Mouse (Mus musculus) brown adipose tissue, adult 24 weeks (tissue): Measurements from ENCODE around the gene Lias. TPM values are rescaled to one million over a fixed set of nuclear protein-coding genes. Genes with fewer than 3 reads are reported as not detected.

Experiments
- H3K27ac ChIP-seq: fragments of 200-500 bp; replicated peaks from 2 replicates; pipeline ENCODE4 v1.5.1; 2012; ENCODE audit warnings: low read depth, mild to moderate bottlenecking, low read length
- H3K4me1 ChIP-seq: fragments of 200-500 bp; 2 replicates; pipeline ENCODE4 v1.6.1; 2012; ENCODE audit warnings: low read length, mixed read lengths; ENCODE audit not compliant: control insufficient read depth, insufficient read depth, insufficient read length
- H3K4me3 ChIP-seq: fragments of 200-500 bp; 2 replicates; pipeline ENCODE4 v1.5.1; 2012; ENCODE audit warnings: low read depth, mild to moderate bottlenecking, low read length, moderate library complexity; ENCODE audit not compliant: insufficient read depth
- polyA plus RNA-seq: library from polyadenylated mRNA; stranded (reverse); fragments of >200 nt; gene quantifications from 2 replicates; pipeline ENCODE4 v1.2.4, GENCODE M21; 2012; ENCODE audit not compliant: missing spikeins, insufficient read depth, insufficient read length

Gene Lias
- 95.3 and 105 TPM in 2 replicates for polyA plus RNA-seq

DNA sequence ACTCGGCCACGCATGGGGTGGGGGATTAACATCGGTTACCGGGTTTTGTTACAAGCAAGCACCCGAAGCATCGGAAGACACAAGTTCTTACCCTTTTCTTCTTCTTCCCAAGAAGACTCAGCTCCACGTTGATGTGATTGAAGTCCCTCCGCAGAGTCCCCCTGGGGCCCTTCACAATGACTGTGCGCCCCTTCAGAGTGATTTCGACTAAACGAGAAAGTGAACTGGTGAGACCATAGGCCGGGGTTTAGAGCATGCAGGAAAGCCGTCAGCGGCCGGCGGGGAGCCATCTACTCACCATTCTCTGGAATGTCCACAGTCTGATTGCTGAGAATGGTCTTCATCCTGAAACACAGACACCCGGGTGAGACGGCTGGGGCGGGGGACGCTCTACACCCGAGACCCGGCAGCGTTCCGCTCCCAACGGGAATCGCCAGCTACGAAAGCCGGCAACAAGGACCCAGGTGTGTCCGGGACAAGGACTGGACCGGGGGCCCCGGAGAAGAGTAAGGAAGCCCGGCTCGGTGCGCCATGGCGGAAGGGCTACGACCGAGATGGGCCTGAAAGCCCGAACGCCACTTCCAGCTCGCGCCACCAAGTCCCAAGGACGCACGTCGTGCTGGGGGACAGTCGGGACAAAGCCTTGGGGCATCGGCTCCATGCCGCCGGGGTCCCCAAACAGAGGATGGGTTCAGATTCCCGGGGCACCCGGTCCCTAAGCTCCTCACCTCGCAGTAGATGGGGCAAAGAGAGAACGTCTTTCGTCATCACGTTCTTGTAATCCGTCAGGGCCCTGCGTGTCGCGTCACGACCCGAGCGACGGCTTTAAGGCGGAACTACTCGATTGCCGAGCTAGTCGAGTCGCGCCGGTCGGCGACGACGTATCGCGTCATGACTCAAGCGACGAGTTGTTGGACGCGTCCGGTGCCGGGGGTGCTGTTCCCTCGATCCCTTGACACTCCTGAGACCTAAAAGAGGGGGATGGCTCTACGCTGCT, at the start of gene Lias, which contains the start of gene Rpl9:
Gene Lias (plus strand): TSS at position 850 of the 997 bp plus-strand sequence.
Gene Rpl9 (minus strand): TSS at position 797 of the 997 bp plus-strand sequence.
- H3K4me3 ChIP-seq: peak within 1 kb of the TSS; percentile 90
- peak within 1 kb of the TSS; percentile 77 for H3K27ac ChIP-seq
- H3K4me1 ChIP-seq: peaks cover 3% of the 10 kb centered on the region; the same call in 1 of the 2 replicates

DNA sequence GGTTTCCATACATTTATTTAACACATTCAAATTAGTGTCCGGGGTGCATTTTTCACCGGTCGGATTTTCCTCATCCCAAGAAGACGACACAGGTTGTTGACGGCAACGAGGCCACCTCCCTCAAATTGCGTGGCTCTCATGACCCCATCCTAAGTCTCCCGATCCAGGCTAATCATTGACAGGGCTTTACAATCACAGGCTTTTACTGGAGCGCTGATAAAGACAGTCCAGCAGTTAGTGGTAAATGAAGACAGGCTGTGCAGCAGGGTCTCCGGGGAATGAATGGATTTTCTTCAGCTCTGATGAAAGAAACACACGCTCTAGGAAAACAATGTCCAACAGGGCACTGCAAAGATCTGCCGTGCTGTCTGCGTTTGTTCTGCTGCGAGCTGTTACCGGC, 43.1 kb upstream of the Lias start, which contains the start of gene Klb:
Gene Klb (plus strand): TSS at position 147 of the 400 bp plus-strand sequence.
- H3K4me1 ChIP-seq: no peaks in the 10 kb centered on the region
- peak within 1 kb of the TSS; percentile 52 for H3K27ac ChIP-seq
- H3K4me3 ChIP-seq: peak within 1 kb of the TSS; percentile 71

DNA sequence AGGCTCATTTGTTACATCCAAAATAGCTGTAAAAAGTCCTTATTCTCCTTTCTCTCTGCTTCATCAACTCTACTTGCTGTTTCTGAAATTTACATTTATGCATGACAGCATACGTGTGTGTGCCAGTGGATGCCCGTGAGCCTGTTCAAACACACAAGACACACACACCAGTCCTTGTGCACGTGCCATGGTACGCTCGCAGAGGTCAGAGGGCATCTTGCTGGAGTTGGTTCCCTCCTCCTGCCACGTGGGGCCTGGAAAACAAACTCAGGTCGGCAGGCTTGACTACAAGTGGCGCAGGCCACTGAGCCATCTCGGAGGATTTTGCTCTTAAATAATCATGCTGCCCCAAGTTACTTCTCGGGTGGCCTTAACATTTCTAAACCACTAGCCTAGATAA, 40.8 kb upstream of the Lias start:
- H3K4me1 ChIP-seq: 0 out of 2 replicates have a peak, but pooled peaks cover 2% of the 10 kb centered on the region
- peak overlapping the region; percentile 1; the same call in 1 of the 2 replicates for H3K4me3 ChIP-seq
- peak overlapping the region; percentile 75 for H3K27ac ChIP-seq

DNA sequence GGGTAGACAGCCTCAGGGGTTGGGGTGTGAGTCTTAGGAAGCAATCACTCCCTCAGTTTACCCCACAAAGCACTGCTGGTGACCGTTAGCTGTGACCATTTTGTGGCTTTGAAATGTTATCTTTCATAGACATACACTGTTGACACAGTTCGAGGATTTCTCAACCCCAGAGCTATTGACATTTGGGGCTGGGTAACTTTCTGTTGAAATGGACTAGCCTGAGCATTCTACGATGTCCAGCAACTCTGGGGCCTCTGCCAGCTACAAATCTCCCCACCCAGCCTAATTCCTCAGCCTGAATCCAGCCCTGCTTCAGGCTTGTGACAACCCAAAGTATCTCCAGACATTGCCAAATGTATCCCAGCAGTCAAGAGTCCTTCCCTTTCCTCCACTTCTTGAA, 37.2 kb upstream of the Lias start:
- Histone ChIP-seq H3K27ac (no peak overlapping the region), H3K4me1 (peaks cover 8% of the 10 kb centered on the region; the same call in 1 of the 2 replicates), H3K4me3 (no peak overlapping the region)

DNA sequence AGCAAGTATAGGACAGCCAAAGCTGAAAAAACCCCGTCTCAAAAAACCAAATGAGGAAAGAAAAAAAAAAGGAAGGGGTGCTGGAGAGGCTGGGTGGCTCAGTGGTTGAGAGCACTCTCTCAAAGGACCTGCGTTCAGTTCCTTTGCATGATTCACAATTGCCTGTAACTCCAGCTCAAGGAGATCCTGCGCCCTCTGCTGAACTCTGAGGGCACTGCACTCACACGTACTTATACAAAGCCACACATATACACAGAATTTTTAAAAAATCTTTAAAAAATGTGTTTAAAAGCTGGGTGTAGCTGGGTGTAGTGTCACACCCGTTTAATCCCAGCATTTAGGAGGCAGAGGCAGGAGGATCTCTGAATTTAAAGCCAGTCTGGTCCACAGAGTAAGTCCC, 36.3 kb upstream of the Lias start:
- Histone ChIP-seq H3K27ac (no peak overlapping the region), H3K4me1 (peaks cover 8% of the 10 kb centered on the region; the same call in 1 of the 2 replicates)

DNA sequence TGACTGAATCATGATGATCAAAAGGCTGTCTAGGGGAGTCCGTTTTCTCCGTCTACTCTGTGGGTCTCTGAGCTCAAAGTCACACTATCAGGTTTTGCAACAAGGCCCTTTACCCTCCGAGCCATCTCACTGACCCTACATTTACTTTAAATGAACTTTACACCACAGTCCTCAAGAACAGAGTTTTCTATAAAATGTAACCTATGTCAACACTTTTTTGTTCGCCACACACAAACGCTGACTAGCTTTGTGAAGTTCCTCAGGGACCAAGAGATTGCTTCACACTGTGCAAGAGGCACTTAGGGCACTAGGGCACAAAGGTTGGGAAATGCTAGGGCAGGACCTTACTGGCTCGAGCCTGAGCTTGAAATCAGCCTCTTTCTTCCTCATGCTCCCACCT, 34.4 kb upstream of the Lias start:
- H3K4me3 ChIP-seq: no peak overlapping the region
- H3K27ac ChIP-seq: peak overlapping the region; percentile 86
- H3K4me1 ChIP-seq: peaks cover 8% of the 10 kb centered on the region; the same call in 1 of the 2 replicates

More for the DNA sequence above, 36.3 kb upstream of the Lias start:
- H3K4me3 ChIP-seq: no peak overlapping the region

DNA sequence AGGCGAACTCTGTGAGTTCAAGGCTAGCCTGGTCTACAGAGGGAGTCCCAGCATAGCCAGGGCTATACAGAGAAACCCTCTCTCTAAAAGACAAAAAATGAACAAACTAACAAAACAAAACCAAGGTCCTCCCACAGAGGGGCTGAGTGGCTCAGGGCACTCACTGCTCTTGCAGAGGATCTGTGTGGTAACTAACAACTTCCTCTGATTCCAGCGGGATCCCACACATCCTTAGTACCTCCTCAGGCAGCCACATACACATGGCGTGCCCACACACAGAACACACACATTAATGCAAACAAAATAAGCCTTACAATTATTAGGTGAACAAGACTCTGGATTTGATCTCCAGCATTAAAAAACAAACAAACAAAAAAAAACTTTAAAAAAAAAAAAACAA, 33.5 kb upstream of the Lias start:
- Histone ChIP-seq H3K4me1 (peaks cover 8% of the 10 kb centered on the region; the same call in 1 of the 2 replicates), H3K27ac (peak overlapping the region; percentile 64), H3K4me3 (no peak overlapping the region)

DNA sequence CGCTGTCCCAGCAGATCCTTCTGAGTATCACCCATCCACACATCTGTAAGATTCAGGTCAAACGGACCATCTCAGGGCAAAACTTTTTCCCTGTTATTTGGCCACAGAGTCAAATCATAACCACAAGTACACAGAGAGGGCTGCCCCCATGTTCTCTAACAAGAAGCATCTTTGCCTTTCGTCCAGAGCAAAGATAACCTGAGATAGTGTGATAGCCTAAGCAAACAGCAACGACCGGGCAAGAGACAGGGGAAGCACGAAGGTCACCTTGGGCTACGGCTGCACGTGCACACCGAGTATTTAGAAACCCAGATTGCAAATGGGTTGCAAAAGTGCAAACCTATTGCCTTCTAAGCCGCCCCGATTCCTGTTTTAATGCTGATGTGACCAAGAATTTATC, 23.5 kb upstream of the Lias start:
- H3K4me3 ChIP-seq: no peak overlapping the region
- H3K27ac ChIP-seq: no peak overlapping the region
- no peaks in the 10 kb centered on the region for H3K4me1 ChIP-seq

DNA sequence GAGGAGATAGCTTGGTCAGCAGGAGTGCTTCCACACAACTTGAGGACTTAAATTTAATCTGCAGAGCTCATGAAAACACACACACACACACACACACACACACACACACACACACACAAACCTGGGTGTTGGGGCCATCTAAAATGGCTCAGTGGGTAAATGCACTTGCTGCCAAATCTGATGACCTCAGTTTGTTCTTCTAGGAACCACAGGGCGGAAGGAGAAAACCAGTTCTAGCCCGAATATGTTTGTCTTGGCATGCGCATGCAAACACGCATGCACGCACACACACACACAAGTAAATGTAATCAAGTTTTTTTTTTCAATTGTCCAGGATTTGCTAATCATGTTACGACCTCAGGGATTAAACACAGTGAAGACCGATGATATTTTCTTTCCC, 19.7 kb upstream of the Lias start:
- Histone ChIP-seq H3K4me3 (no peak overlapping the region), H3K4me1 (peaks cover 2% of the 10 kb centered on the region; the same call in 1 of the 2 replicates), H3K27ac (no peak overlapping the region)

DNA sequence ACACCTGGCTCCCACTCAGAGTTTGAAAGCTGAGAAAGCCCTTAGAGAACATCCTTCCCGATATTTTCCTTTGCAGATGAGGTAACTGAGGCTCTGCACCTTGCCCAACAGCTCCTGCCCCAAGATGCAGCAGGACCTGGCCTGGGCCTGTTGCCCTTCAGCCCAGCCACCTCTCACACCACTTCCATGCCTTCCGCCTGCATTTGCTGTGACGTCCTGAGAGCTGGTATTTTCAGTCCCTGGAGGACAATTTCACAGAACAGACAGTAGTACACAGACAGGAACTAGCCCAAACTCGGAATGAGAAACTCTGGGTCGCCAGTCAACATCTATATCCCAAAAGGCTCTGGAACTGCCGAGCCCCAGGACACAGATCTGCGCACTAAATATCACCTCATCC, 16.6 kb upstream of the Lias start:
- H3K4me1 ChIP-seq: peaks cover 8% of the 10 kb centered on the region
- no peak overlapping the region for H3K4me3 ChIP-seq
- peak overlapping the region; percentile 31; the same call in 1 of the 2 replicates for H3K27ac ChIP-seq

DNA sequence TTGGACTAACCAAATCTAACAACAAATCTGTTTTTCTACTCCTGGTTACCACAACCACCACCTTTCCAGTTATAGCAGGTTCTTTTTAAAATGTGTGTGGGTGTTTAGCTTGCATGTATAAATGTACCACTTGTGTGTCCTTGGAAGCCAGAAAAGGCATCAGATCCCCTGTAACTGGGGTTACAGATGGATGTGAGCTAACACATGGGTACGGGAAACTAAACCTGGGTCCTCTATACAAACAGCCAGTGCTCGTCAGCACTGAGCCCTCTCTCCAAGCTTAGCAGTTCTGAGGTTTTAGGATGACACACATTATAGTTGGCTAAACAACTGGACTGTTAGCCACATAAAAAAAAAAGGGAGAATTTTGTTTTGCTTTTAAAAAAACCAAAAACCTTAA, 5.6 kb upstream of the Lias start:
- no peak overlapping the region for H3K27ac ChIP-seq
- H3K4me3 ChIP-seq: no peak overlapping the region
- peaks cover 3% of the 10 kb centered on the region; the same call in 1 of the 2 replicates for H3K4me1 ChIP-seq

DNA sequence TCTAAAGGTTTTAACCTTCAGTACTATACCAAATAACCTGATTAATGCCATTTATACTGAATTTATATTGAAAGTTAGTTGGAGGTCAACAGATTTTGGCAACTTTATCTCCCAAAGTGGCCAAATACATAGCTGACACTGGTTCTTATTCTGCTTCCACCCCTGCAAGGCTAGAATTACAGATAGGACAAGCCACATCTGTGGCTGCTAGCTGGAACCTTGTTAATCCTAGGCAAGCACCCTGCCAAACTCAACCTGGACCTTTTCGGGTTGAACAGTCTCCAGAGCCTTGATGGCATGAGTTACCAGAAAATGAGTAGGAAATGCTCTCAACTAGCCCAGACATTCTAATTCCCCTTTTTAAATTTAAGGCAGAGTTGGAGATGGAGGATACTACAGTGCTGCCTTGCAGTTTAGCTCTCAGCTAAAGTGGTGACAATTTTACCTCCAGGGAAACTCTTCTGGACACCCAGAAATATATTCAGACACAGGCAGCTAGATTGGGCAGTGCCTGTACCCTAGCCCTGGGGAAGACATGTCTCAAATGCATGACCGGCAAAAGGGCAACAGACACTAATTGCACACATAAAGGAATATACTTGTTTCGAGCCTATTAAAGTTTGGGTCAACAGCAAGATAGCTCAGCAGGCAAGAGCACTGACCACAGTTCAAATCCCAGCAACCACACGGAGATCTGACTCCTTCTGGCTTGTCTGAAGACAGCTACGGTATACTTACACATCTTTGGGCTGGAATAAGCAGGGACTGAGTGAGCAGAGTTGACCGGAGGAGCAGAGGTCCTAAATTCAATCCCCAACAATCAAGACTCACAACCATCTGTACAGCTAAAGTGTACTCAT, 4.1 kb upstream of the Lias start:
- H3K4me1 ChIP-seq: peaks cover 3% of the 10 kb centered on the region; the same call in 1 of the 2 replicates
- H3K27ac ChIP-seq: no peak overlapping the region
- no peak overlapping the region for H3K4me3 ChIP-seq

DNA sequence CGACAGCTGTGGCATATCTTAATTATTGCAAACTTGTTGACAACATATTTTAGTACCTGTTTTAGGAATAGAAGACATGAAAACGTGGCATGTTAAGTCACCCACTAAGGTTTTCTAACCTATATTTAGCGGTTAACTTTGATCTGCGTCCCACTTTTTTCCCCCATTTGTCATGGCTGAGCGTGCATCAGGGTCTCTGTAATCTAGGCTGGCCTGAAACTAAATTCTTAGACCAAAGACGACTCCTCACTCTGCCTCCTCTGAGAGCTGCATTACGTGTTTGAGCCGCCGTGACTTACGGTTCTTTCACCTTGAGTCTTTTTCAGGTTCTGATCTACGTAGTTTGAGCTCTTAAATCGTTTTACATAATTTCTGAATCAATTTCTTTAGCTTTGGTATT, 456 bp downstream of the Lias start:
- Histone ChIP-seq H3K27ac (peak overlapping the region; percentile 71), H3K4me3 (peak overlapping the region; percentile 90), H3K4me1 (peaks cover 3% of the 10 kb centered on the region; the same call in 1 of the 2 replicates)

DNA sequence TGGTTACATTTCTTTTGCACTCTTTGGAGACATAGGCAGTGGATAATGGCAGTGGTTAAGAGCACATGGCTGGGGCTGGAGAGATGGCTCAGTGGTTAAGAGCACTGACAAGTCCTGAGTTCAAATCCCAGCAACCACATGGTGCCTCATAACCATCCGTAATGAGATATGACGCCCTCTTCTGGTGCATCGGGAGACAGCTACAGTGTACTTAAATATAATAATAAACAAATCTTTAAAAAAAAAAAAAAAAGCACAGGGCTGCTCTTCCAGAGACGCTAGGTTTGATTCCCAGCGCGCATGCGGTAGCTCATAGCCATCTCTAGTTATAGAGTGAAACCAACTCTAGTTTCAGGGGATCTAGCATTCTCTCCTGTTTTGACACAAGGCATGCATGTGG, 3.1 kb downstream of the Lias start:
- H3K4me1 ChIP-seq: peaks cover 3% of the 10 kb centered on the region; the same call in 1 of the 2 replicates
- no peak overlapping the region for H3K4me3 ChIP-seq

More for the DNA sequence above, 3.1 kb downstream of the Lias start:
- H3K27ac ChIP-seq: no peak overlapping the region
